Mouse (Mus musculus) layer of hippocampus, postnatal 14 days (tissue): Measurements from ENCODE around the gene Rad17. TPM values are rescaled to one million over a fixed set of nuclear protein-coding genes. Genes with fewer than 3 reads are reported as not detected.

Experiments used
- DNase-seq, 2 experiments: peaks; one replicate each; pipeline ENCODE4 v3.0.0; 2021 to 2022; ENCODE audit warnings: low spot score in 2 of 2, mixed read lengths in 1 of 2
- long read RNA-seq, 2 experiments: library from polyadenylated mRNA; stranded (forward); transcript quantifications; one replicate each; pipeline ENCODE4 v2.0.0; 2021
- total RNA-seq, 2 experiments: library from RNA; stranded (reverse); gene quantifications; 2 replicates each; pipeline ENCODE4 v1.2.3; 2021

Gene Rad17
- total RNA-seq = 10 to 100 TPM; 12.0 to 13.2 TPM
- long read RNA-seq, experiment 1, transcript Rad17-202 (17 exons, 2,392 nt) = major isoform, 7 of 10 reads
- long read RNA-seq, experiment 1, partial matches to known transcripts = 0 of 10 reads
- long read RNA-seq, experiment 1, other reads (novel, unspliced or antisense) = 3 of 10 reads
- long read RNA-seq, experiment 2, transcript Rad17-202 (17 exons, 2,392 nt) = major isoform, 7 of 13 reads
- long read RNA-seq, experiment 2, partial matches to known transcripts = 4 of 13 reads
- long read RNA-seq, experiment 2, other reads (novel, unspliced or antisense) = 2 of 13 reads

DNA sequence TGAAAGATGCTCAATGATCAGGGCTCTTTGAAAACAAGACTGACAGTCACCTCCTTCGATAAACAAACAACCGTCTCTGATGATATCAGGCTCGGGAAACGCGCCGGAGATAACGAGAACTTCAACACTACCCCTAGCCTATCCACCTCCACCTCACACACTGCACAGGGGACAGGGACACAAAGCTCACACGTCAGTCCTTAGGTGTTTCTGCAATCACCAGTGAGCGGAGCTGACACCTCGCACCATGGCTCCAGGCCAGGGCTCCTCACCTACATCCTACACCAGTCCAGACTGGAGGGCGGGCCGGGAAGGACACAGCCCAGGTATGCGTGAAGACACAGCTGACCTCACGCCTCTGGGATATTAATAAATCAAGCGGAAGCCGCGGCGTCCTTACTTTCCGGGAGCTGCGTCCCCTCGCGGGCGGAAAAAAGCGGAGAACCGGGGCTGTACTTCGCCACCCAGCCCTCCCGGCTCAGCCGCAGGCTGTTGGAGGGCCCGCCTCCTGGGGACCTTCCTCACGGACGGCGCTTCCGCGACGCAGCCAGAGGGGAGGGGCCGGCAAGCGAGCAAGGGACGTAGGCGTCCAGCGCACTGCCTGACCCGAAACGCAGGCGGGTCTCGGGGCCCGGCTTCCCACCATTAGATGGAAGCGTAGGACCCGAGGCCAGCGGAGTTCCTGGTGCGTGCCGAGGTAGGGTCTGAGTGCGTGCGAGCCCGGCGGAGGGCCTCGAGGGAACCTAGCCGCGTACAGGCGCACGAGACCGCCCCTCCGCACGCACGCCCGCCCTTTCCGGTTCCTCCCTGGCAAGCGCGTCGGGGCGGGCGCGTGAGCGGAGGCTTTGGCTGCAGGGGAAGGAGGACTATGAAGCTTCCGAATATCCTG lies at the start of gene Rad17, which contains the start of gene Ak6:
Gene Rad17, minus strand, starts transcription at position 502 of the 889 bp plus-strand sequence.
Gene Ak6, plus strand, starts transcription at position 430 of the 889 bp plus-strand sequence.
- peak; percentile 95 to 96 for DNase-seq

DNA sequence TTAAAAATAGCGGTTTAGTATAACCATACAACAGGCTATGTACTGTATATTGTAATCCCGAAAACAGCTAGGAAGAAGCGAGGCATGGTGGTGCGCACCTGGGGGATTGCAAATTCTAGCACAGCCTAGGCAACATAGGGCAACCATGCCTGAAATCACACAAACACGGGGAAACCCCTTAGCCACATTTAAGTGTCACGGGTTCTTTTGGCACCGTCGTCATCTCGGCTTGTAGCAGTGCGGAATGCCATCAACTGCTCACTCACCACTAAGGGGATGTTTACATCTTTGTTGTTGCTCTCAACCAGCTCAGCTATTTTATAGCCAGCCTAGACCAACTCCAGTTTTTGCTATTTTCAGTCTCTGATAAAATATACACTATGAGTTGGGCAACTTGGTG lies 48.0 kb upstream of the Rad17 start:
- no peak for DNase-seq

DNA sequence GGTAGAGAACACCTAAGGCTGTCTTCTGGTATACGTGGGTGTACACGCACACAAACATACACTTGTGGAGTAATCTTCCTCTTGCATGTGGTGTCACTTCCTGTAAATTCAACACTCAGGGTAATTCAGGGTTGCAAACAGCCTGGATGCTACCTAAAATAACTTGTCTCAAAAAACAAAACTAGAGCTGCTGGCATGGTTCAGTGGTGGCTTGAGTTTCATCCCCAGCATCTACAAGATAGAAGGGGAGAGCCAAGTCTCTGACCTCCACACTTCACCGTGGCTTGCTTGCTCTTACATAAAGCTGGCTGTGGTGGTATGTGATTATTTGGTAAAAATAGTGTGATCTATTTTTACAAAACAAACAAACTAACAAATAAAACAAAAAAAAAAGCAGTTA lies 46.7 kb upstream of the Rad17 start:
- DNase-seq = no peak

DNA sequence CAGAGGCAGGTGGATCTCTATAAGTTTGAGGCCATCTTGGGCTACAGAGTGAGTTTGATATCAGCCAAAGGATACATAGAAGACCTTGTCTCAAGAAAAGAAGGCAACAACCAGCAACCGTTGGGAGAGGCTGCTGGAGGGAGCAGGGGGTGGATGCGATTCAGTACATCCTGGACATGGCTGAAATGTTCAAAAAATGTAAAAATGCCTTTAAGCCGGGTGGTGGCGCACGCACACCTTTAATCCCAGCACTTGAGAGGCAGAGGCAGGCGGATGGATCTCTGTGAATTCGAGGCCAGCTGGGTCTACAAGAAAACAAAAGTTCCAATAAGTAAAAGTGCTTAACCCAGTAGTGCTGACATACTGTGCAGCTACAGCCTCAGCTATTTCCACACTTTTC lies 36.7 kb upstream of the Rad17 start:
- no peak for DNase-seq

DNA sequence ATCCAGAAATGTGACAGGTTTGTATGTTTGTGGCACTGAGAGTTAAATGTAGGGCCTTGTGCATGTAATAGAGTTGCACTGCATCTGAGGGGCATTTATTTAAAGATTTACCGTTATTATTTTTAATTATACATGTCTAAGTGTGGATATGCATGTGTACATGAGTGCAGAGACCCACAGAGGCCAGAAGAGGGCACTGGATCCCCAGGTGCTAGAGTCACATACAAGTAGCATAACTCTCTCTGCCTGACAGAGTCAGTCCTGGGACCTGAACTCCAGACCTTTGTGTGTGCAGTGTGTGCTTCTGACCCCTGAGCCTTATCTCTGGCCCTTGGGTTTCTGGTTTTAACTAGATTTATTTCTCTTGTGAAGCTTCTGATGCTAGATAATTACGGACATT lies 33.5 kb upstream of the Rad17 start:
- DNase-seq = no peak

DNA sequence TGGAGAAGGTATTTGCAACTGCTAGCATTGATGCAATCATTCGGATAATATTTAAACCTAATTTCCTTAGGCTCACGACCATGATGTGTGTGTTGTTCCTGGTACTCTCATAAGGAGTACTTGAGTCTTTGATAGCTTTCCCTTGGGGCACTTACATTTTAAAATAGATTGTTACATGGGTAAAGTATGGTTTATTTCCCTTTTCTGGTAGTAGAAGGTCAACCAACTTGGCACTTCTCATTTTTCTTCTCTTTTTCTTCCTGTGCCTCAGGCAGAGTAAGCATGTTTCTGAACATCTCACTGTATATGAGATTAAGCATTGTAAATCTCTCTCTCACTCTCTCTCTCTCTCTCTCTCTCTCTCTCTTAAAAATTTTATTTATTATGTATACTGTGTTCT lies 32.0 kb upstream of the Rad17 start:
- DNase-seq = no peak

DNA sequence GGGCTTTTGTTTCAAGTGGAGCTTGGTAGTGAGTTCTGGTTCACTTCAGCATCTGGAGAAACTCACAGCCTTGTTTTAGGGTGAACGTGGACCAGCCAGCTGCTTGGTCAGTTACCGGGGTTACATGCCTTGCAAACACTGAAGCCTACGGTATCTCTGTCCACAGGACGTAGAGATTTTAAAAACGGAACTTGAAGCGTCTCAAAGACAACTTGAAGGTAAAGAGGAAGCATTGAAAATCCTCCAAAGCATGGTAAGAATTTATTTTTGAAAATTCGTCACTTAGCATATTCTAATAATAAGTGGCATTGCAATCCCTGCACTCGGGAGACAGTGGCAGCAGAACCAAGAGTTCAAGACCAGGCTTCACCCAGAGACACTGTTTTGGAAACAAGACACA lies 30.8 kb upstream of the Rad17 start:
- no peak for DNase-seq

DNA sequence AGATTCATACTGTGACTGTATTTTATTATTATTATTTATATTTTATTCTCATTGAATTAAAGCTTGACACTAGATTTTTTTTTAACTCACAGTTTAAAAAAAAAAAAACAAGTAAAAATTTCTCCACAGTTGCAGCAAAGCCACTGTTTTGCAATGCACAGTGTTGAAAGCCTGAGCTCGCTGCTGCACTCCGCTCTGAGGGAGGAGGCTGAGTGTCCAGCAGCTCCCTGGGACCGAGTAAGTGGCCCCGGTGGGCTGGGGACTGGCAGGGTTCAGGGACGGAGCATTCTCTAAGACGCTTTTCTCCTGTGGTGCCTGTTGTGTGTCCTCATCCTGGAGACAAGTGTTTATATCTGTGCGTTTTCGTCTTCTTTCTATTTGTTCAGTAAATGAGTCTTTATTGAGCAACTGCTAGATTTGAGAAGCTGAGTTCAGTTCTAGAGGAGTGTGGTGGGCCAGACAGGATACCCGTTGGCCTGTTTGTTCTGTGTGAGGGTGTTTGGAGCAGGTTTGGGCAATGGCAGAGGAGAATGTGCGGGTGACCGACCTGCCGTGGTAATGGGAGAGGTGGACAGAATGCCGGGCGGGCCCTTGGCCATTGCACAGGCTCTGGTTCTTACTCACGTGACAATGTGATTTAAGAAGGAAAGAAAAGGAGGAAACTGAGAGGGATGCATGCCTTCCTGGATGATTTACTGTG lies 25.2 kb upstream of the Rad17 start:
- DNase-seq = no peak

DNA sequence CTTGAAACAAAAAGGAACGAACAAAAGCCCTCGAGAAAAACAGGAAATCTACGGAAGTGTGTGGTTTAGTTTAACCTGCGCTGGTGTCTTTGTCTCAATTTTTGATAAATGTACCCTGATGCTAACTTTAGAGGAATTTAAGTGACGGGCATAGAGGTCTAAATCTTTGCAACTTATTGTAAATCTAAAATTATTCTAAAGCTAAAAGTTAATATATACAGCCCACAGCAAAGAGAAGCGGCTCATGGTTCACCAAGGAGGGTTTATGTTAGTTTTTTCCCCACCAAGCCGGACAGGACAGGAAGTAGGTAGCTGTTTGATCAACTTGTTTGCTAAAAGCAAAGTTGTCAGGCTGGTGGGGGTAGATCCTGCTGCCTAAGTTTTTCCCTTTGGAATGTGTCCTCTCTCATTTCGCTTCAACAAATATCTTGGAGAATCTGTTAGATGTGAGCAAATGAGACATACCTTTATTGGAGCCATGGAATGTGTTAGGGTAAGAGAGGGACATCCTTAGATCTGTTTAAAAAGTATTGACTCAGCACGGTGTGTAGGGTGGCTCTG lies 19.4 kb upstream of the Rad17 start:
- DNase-seq = no peak

DNA sequence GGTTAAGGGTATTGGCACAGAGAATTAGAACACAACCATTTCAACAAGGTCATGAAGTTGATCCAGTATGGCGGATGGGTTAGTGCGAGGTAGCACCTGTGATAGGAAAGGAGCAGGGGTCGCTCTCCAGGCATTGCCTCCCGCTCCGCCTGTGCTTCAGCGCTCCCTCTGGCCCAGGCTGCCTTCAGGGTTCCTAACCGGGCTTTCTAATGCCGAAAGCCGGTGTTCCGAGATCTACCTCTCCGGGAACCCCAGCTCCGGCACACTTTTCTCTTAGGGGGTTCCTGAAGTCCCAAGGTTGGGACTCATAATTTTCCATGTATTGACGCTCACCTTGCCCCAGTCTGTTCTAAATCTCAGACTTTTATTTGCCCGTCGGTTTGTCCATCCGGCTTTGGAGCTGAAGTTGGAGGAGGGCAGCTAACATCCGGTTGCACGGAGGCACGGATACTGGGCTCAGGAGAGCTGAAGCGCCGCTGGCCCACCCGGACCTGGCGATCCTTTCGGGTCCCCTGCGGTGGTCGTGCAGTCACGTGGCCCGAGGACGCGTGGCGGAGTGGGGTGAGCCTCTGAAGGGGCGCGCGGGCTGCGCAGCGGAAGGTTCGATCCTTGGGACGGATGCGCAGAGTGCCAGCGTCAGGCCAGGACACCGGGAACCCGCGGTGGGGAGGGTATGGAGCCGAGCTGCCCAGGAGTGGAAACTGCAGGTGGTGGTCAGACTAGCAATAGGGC lies 18.6 kb upstream of the Rad17 start, which contains the start of gene Ccdc125:
Gene Ccdc125, plus strand, starts transcription at position 427 of the 732 bp plus-strand sequence.
- DNase-seq = no peak

DNA sequence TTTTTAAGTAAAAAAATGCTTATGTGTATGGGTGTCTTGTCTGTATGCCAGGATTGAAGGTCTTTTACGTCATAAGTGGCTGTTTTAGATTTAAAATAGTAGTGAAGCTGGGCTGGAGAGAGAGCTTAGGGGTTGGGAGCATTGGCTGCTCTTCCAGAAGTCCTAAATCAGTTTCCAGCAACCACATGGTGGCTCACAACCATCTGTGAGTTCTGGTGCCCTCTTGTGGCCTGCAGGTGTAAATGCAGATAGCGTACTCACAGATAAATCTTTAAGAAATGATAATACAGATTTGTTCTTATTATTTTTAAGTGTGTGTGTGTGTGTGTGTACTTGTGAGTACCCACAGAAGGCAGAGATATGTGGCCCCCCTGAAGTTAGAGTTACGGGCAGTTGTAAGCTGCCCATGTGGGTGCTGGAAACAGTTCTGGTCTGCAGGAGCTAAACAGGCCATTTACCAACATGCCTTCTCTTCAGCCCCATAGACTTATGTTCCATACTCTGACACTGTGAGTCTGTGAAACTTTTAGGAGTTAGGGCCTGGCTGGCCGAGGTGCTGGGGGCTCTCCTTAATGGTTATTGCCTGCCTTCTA lies 9.1 kb upstream of the Rad17 start:
- peak; percentile 22 to 44 for DNase-seq

DNA sequence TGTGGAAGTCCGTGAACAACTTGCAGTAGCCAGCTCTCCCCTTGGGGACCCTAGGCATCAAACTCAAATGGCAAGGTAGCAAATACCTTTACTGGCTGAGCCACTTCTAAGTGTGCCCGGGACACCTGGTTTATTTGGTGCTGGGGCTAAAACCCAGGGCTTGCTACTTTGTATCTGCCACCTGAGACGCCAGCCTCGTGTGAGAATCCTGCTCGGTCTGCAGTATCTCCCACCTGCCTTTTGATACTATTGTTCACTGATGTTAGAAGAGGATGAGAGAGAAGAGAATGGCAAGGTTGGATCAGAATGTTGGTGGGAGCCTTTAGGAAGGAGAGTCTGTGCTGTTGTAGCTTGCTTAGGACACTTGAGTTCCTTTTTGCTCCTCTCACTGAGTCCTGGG lies 7.2 kb upstream of the Rad17 start:
- DNase-seq = no peak

DNA sequence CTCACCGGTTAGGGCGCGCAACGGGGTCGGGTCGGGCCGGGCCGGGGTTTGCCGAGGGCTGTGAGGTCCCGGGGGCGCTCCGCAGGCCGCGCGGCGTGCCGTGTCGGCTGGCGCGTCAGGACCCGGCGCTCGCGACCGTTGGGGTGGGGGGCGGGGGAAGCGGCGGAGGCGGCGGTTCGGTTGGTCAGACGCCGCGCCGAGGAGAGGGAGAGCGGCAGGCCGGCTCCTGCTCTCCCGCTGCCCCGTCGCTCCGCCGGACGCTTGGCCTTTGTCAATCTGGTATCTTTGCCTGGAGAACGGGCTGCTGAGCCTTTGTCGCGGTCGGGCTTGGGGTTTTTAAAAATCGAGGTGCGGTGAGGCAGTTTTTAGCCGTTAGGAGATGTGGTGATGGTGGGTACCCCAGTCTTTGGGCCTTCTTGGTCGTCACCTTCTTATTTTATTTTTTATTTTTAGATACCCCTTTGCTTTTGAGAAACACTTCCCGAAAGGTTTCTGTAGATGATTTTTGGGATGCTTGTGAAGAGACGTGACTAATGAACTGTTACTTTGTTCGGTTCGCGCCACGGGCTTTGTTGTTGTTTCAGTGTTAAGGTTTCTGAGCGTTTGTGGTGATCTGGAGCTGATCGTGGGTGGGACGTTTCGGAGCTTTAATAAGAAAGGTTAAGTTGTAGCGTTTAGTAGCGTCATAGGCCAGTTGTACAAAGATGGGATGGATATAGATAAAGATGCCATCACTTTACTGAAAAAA lies 762 bp upstream of the Rad17 start, which contains the start of gene Taf9:
Gene Taf9, plus strand, starts transcription at position 141 of the 748 bp plus-strand sequence.
- no peak for DNase-seq

DNA sequence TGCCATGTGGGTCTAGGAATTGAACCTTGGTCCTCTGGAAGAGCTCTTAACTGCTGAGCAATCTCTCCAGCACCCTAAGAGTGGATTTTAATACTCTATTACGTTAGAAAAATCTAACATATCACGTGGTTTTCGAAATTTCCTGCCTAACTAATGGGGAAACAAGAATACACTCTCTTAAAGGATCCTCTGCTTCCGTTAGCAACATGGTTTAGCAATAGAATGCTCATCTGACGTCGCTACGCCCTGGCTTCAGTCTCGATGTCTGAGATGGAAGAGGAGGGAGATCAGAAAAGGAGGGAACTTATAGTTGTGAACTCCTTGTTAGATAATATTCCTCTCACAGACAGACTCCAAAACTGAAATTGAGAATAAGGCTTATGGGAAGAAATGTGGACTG lies 2.6 kb downstream of the Rad17 start:
- no peak for DNase-seq

DNA sequence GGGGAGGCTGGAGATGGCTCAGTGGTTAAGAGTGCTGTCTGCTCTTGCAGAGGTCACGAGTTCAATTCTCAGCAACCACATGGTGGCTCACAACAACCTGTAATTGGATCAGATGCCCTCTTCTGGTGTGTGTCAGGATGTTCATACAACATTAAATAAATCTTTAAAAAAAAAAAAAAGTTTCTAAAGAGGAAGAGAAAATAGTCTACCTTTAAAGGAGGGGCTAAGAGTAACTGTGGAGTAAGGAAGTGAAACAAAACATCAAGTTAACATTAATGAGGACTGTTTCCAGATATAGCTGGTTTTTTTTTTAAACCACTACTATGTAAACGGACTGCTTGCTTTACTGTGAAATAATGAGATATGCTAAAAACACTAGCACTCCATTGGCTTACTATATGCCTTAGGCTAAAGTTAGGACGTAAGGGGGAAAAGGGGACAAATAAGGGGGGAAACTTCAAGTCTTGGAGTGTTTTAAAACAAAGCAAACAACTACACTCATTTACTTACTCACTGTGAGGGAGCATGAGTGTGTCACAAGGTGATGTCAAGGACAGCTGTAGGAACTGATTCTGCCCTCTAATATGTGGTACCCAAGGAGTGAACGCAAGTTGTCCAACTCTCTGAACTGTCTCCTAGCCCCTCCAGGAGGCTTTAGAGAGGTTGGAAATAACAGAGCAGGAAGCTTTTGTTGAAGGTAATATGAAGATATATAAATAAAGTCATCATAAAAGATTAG lies 8.2 kb downstream of the Rad17 start:
- DNase-seq = no peak

DNA sequence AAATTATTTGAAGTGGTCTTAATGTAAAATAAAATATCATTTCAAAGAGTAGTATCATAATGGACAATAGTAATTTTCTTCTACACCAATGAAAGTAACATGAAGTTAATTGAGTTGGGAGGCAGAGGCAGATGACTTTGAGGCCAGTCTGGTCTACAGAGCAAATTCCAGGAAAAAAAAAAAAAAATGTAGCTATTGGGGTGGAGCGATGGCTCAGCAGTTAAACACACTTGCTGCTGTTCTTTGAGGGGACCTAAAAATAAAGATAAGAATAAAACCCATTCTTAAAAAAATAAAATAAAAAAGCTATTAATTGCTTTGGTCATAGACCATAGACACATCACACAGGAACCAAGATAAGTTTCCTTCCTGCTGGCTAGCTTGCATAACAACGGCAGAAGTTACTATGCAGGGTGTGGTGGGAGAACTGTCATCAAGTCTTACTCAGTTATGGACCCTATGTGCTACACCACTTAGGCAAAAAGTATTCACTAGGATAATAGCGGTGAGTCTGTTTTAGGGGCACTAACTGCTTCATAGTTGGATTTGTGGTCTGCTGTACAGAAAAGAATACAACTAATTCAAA lies 16.7 kb downstream of the Rad17 start:
- no peak for DNase-seq

DNA sequence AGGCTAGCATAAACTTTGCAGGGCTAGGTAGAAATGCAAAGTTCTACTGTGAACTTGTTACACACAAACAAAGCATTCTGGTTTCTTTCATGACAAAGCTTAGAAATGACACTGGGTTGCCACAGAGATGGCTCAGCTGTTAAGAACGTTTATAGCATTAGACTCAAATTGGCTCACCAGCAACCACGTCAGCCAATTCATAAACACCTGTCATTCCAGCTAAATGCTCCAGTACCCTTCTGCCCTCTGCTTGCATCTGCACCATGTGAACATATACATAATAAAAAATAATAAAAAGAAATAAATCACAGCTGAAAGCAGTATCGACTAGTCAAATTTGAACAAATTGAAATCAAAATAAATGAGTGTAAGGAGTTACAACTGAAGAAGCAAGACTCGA lies 28.6 kb downstream of the Rad17 start:
- no peak for DNase-seq

DNA sequence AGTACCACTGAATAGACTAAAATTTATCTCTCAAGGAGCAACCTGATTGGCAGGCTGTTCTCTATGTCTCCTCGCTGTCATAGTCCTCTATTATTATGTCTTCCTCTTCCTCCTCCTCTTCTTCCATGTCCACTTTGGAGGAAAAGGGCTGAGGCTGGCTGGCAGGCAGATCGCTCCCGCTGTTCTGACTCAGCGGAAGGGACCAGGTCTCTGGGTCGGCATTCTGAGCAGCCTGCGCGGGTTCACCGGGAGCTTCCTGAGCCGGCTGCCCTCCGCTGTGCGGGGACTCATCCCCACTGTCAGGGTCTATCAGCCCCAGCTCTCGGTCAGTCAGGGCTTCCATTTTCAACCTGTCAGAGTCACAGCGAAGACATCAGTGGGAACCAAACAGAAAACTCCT lies 33.3 kb downstream of the Rad17 start:
- no peak for DNase-seq
